Mouse (Mus musculus): ENCODE measurements around the gene Colgalt2.

DNA sequence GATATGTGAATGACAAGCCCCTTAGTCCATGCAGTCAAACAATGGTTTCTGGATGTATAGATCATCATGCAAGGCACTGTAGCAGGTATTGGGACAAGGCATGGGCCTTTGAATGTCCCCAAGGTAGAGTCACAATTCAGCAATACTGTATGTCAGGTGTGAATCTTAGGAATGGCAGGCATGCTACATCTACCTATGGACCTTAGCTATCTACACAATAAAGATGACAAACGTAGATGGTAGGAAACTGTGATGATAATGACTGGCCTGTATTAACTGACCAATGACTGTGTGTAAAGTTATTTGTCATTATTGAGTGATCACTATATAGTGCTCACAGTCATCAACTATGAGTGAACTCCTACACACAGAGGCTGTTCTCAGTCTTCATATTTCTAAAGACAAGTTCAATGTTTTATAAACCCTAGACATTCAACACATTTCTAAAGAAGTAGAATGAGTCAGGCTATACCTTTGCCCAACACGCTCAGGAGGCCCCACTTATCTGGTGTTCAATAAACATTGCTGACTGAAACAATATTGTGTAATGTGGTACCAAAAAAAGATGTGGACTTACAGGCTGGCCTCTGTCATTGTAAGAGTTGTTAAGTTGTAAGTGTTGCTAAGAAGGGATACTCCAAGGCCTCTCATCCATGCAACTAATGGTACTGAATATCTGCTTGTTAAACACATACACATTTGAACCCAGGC is 144.0 kb downstream of the Colgalt2 start:
- no peak for TF ChIP-seq TAL1 (IDR thresholded peaks at IDR 0.05; ENCODE audit: low read length)
- TF ChIP-seq GATA1 (IDR thresholded peaks at IDR 0.05; ENCODE audit: low read length): no peak
